Mouse (Mus musculus) macrophage (primary cell): ENCODE measurements at regions not wholly inside any gene's neighbourhood (a gene's known extent, or its start where the extent isn't known, plus 50 kb on each side); places are given as distances from the start of the nearest gene placed in this dataset.

ENCODE experiments used
- H3K27ac ChIP-seq: fragments of 350-480 bp; formaldehyde crosslinking; 2 replicates; pipeline ENCODE4 v1.9.0; 2021
- H3K36me3 ChIP-seq: fragments of 350-480 bp; formaldehyde crosslinking; 2 replicates; pipeline ENCODE4 v1.9.0; 2021; ENCODE audit errors: inconsistent target
- H3K4me3 ChIP-seq: fragments of 350-480 bp; formaldehyde crosslinking; 2 replicates; pipeline ENCODE4 v1.9.0; 2021; ENCODE audit errors: inconsistent target
- H3K79me2 ChIP-seq: fragments of 350-480 bp; formaldehyde crosslinking; 2 replicates; pipeline ENCODE4 v1.9.0; 2021; ENCODE audit errors: inconsistent target
- WGBS: methylation state at CpG from one replicate; pipeline ENCODE4 v1.1.7; 2026; ENCODE audit warnings: inconsistent platforms; ENCODE audit not compliant: missing documents; 5-methylcytosine and 5-hydroxymethylcytosine counted together

GRCm38 (mm10) chr2:167841339-167842240 is 90.3 kb upstream of the Ptpn1 start:
- no peaks in the 10 kb centered on the region for H3K79me2 ChIP-seq
- H3K27ac ChIP-seq: no peak overlapping the region
- H3K36me3 ChIP-seq: no peaks in the 10 kb centered on the region
- 60% methylated on average over 22 of the region's 22 CpGs for WGBS
- no peak overlapping the region for H3K4me3 ChIP-seq

- Histone ChIP-seq H3K27ac (no peak overlapping the region), H3K4me3 (no peak overlapping the region), H3K36me3 (no peaks in the 10 kb centered on the region), H3K79me2 (no peaks in the 10 kb centered on the region)
- WGBS: 42% methylated on average over 9 of the region's 9 CpGs
These were observed 91.5 kb upstream of the Ptpn1 start for GRCm38 (mm10) chr2:167840344-167840743.

- WGBS: 6% methylated on average over 10 of the region's 13 CpGs
- H3K79me2 ChIP-seq: no peaks in the 10 kb centered on the region
- H3K36me3 ChIP-seq: no peaks in the 10 kb centered on the region
- no peak overlapping the region for H3K4me3 ChIP-seq
- no peak overlapping the region for H3K27ac ChIP-seq
These were observed 92.4 kb upstream of the Ptpn1 start for GRCm38 (mm10) chr2:167839324-167839981.

GRCm38 (mm10) chr2:167837596-167837995 is 94.3 kb upstream of the Ptpn1 start:
- Histone ChIP-seq H3K4me3 (no peak overlapping the region), H3K79me2 (no peaks in the 10 kb centered on the region), H3K27ac (no peak overlapping the region), H3K36me3 (no peaks in the 10 kb centered on the region)
- 90% methylated on average over 4 of the region's 4 CpGs for WGBS

- Histone ChIP-seq H3K79me2 (no peaks in the 10 kb centered on the region), H3K27ac (no peak overlapping the region), H3K4me3 (no peak overlapping the region), H3K36me3 (no peaks in the 10 kb centered on the region)
- 71% methylated on average over 7 of the region's 7 CpGs for WGBS
These were observed 95.2 kb upstream of the Ptpn1 start for GRCm38 (mm10) chr2:167836611-167837010.

DNA sequence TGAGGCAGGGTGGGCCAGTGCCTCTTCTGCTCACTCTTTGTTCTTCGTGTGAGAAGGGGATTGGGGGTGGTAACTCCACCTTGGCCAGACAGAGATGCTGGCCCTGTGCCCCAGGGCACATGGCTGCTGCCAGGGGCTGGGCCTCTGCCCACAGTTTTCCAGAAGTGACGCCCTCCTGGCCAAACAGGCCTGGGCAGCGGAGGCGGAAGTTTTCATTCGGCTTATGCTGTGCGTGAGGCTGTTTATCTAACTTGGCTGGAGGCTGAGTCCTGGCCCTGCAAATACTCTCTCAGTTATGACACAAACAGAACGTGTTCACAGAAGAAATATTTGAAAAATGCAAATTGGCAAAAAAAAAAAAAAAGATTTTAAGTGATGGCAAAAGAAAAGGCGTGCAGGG is 97.3 kb upstream of the Ptpn1 start:
- no peaks in the 10 kb centered on the region for H3K36me3 ChIP-seq
- H3K27ac ChIP-seq: no peak overlapping the region
- H3K79me2 ChIP-seq: no peaks in the 10 kb centered on the region
- no peak overlapping the region for H3K4me3 ChIP-seq
- 94% methylated on average over 8 of the region's 8 CpGs for WGBS

GRCm38 (mm10) chr2:167833290-167833953 is 98.4 kb upstream of the Ptpn1 start:
- WGBS: 19% methylated on average over 20 of the region's 20 CpGs
- H3K36me3 ChIP-seq: no peaks in the 10 kb centered on the region
- no peak overlapping the region for H3K4me3 ChIP-seq
- H3K27ac ChIP-seq: no peak overlapping the region
- H3K79me2 ChIP-seq: no peaks in the 10 kb centered on the region

- 71% methylated on average over 19 of the region's 26 CpGs for WGBS
- Histone ChIP-seq H3K79me2 (no peaks in the 10 kb centered on the region), H3K4me3 (no peak overlapping the region), H3K27ac (no peak overlapping the region), H3K36me3 (no peaks in the 10 kb centered on the region)
These were observed 100.5 kb upstream of the Ptpn1 start for GRCm38 (mm10) chr2:167831076-167832039.

DNA sequence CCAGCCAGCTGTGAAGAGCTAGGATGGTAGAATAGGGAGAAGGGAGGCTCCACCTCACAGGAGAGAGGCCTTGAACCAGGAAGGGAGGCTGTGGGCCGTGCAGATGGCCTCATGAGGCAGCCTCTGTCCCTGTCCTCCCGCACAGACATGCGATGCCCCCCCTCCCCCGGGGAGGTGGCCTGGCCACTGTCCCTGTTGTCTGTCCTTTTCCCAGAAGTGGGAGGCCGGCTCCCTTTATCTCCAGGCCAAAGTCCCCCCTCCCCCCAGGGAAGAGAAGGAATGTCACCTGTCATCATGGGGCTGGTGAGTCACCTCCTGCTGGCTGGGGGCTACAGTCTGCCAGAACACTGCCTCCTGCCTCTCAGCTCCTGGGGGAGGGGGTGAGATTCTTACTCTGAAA is 103.6 kb upstream of the Ptpn1 start:
- Histone ChIP-seq H3K36me3 (no peaks in the 10 kb centered on the region), H3K4me3 (no peak overlapping the region), H3K79me2 (no peaks in the 10 kb centered on the region), H3K27ac (no peak overlapping the region)
- 92% methylated on average over 5 of the region's 5 CpGs for WGBS

DNA sequence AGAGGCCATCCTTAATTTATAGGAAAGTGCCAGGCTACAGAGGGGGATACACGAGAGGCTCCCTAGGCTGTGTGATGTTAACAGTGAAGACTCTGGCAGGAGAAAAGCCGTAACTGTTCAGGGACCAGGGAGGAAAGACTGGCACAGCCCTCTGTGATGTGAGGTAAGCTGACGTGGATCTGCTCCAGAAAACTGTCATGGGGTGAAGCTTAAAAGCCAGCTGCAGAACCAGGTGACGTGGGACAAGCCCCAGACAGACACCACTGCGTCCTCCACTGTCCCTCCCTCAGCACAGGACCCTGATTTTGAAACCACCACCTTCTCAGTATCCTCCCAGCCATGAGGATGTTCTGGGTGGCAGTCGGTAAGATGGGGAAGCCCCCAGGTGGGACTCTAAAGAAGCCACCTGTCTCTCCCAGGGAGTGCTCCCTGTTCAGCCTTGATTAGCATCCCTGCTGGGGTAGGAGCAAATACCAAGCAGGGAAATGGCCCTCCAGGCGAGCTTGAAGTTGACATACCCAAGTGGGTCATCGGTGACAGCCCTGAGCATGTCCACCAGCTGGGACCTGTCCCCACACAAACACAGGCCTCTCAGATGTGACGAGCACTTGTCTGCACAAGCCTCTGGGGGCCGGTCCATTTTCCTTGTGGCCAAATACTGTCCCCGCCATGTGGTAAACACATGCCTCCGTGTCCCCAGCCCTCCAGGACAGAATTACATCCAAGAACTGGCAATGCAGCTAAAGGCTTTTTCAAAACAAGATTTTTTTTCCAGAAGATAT is 104.7 kb upstream of the Ptpn1 start:
- Histone ChIP-seq H3K27ac (no peak overlapping the region), H3K36me3 (no peaks in the 10 kb centered on the region)
- 89% methylated on average over 11 of the region's 12 CpGs for WGBS

DNA sequence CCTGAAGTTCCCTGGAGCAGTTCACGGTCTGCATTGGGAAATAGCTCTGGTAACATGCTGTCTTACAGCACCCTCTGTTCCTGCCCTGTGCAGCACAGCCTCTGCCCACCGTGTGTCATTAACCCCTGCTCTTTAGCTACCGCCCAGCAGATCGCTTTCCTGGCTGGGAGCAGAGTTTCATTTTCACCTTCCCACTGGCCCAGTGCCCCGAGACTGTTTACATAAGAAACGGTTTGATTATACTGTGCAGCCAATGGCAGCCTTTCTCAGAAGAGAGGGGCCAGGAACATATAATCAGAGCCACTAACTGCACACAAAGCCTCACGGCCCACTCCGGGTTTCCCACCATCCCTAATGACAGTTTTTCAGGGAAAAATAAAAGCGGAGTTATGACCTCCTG is 108.3 kb upstream of the Ptpn1 start:
- H3K79me2 ChIP-seq: no peaks in the 10 kb centered on the region
- WGBS: 26% methylated on average over 9 of the region's 9 CpGs
- H3K27ac ChIP-seq: no peak overlapping the region
- H3K36me3 ChIP-seq: no peaks in the 10 kb centered on the region
- H3K4me3 ChIP-seq: no peak overlapping the region

More for the DNA sequence above, 104.7 kb upstream of the Ptpn1 start:
- no peaks in the 10 kb centered on the region for H3K79me2 ChIP-seq
- no peak overlapping the region for H3K4me3 ChIP-seq

DNA sequence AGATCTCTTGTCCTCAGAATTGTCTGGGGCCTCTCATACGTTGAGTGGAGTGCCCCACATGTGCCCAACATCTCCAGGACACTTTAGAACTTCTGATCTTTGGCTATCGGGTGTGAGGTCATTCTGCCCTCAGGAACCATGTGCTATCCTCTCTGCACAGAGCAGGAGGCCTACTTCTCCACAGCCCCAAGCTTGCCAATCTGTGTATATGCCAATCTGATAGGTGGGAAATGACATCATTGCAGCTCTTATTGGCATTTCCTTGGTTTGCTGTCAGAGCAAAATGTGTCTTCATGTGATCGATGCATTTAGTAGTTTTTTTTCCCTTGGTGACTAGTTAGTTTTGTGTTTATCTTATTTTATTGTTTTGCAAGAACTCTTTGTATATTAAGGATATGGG is 108.8 kb upstream of the Ptpn1 start:
- WGBS: 54% methylated on average over 3 of the region's 3 CpGs
- H3K27ac ChIP-seq: no peak overlapping the region
- no peaks in the 10 kb centered on the region for H3K36me3 ChIP-seq
- H3K79me2 ChIP-seq: no peaks in the 10 kb centered on the region
- no peak overlapping the region for H3K4me3 ChIP-seq

DNA sequence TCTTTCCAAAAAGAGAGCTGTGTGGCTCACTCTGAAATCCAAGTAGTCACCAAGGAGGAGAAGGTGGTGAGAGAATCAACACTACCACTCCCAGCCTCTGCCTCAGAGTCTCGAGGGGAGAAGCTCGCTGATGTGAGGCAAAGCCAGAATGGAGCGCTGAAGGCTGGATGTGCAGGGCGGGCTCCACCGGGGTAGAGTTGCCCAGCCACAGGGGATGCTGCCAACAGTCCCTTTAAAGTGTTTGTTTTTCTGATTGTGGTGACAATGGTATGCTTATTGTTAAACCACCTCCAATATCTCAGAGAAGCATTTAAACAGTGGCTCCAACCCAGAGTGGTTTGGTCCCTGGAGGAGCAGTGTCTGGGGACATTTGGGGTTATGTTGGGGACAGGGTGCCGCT is 110.7 kb upstream of the Ptpn1 start:
- no peaks in the 10 kb centered on the region for H3K36me3 ChIP-seq
- no peak overlapping the region for H3K4me3 ChIP-seq
- WGBS: 95% methylated on average over 6 of the region's 6 CpGs
- H3K27ac ChIP-seq: no peak overlapping the region
- H3K79me2 ChIP-seq: no peaks in the 10 kb centered on the region
